Mouse (Mus musculus) embryonic facial prominence, embryonic 11.5 days (tissue): ENCODE measurements around the gene Zbtb25. TPM values are rescaled to one million over a fixed set of nuclear protein-coding genes. Genes with fewer than 3 reads are reported as not detected.

Source experiments
- ATAC-seq: fragments of 200-750 bp; cut with Nextera tagmentation; replicated peaks from 2 replicates; pipeline ENCODE4 v1.8.0; 2017; ENCODE audit warnings: low read depth; ENCODE audit not compliant: insufficient number of reproducible peaks, low FRiP score, low TSS enrichment
- DNase-seq: peaks from one replicate; pipeline ENCODE4 v3.0.0-alpha.2; 2015; ENCODE audit warnings: low spot score
- H3K27ac ChIP-seq: fragments of 300-500 bp; sonication (generic); replicated peaks from 2 replicates; pipeline ENCODE4 v1.5.1; 2014; ENCODE audit warnings: mild to moderate bottlenecking, low read depth, low read length, control low read depth
- H3K27me3 ChIP-seq: fragments of 300-500 bp; sonication (generic); 2 replicates; pipeline ENCODE4 v1.6.1; 2014; ENCODE audit warnings: mild to moderate bottlenecking, low read length, moderate library complexity, mixed read lengths; ENCODE audit not compliant: control insufficient read depth, insufficient read depth
- H3K36me3 ChIP-seq: fragments of 300-500 bp; sonication (generic); replicated peaks from 2 replicates; pipeline ENCODE4 v1.6.1; 2014; ENCODE audit warnings: low read depth, mild to moderate bottlenecking, low read length, moderate library complexity, mixed read lengths; ENCODE audit not compliant: control insufficient read depth, insufficient read depth
- H3K4me1 ChIP-seq: fragments of 300-500 bp; sonication (generic); 2 replicates; pipeline ENCODE4 v1.6.1; 2014; ENCODE audit warnings: low read length, mixed read lengths; ENCODE audit not compliant: control insufficient read depth, insufficient read depth
- H3K4me2 ChIP-seq: fragments of 300-500 bp; sonication (generic); 2 replicates; pipeline ENCODE4 v1.6.1; 2014; ENCODE audit warnings: low read depth, mild to moderate bottlenecking, control low read depth, low read length, moderate library complexity
- H3K4me3 ChIP-seq: fragments of 300-500 bp; sonication (generic); 2 replicates; pipeline ENCODE4 v1.5.1; 2014; ENCODE audit warnings: low read depth, low read length, control low read depth
- H3K9ac ChIP-seq: fragments of 300-500 bp; sonication (generic); replicated peaks from 2 replicates; pipeline ENCODE4 v1.6.1; 2014; ENCODE audit warnings: mild to moderate bottlenecking, control low read depth, low read length
- H3K9me3 ChIP-seq: fragments of 300-500 bp; sonication (generic); replicated peaks from 2 replicates; pipeline ENCODE4 v1.6.1; 2016; ENCODE audit warnings: mild to moderate bottlenecking, low read length, inconsistent platforms, mixed read lengths; ENCODE audit not compliant: control insufficient read depth
- WGBS: fragments of 180-500 bp; shearing (Covaris S2); extraction: QIAGEN DNeasy Blood & Tissue Kit; methylation state at CpG from one replicate; pipeline ENCODE4 v1.1.7; 2014; 5-methylcytosine and 5-hydroxymethylcytosine counted together
- polyA plus RNA-seq: library from polyadenylated mRNA; unstranded; fragments of >200 nt; fragmentation: Nextera tagmentation; extraction: Ambion mirVana; gene quantifications from 2 replicates; pipeline ENCODE4 v1.2.1, GENCODE M21; 2014

Zbtb25 gene
- polyA plus RNA-seq, 1 experiment from 2014 or later = 21.2 TPM

DNA sequence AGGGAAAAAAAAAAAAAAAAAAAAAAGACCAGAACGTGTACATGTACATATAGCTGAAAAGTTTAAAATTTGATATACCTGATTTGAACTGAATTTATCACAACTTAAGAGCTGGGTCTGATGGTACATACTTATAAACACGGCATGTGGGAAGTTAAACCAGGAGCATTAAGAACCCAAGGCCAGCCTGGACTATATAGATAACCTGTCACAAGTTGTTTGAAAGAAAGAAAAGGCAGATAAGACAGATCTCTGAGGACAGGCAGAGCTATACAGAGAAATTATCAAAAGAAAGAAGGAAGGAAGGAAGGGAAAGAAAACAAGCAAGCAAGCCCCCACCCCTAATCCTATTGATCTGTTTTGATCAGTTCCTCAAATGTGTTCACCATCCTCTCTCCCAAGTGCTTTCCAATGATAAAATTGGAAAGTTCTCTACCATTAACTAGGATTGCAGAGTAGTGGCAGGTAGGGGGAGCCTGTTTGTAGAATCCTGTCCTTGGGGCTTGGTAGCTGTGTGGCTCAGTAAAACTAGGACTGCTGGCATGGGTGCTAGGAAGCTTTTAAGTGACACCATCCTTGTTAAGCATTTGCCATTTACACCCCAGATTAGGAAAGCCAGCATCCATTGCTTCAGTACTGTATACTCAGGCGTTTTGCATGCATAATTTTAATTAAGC, 22.3 kb upstream of the Zbtb25 start:
- no peak for DNase-seq
- Histone ChIP-seq H3K9me3 (no peaks in the 10 kb centered on the region), H3K4me2 (no peak overlapping the region), H3K27me3 (no peaks in the 10 kb centered on the region), H3K9ac (no peak overlapping the region), H3K27ac (no peak overlapping the region), H3K36me3 (no peaks in the 10 kb centered on the region), H3K4me1 (no peaks in the 10 kb centered on the region), H3K4me3 (no peak overlapping the region)
- 76% methylated on average over 3 of the region's 3 CpGs for WGBS
- ATAC-seq = no peak

DNA sequence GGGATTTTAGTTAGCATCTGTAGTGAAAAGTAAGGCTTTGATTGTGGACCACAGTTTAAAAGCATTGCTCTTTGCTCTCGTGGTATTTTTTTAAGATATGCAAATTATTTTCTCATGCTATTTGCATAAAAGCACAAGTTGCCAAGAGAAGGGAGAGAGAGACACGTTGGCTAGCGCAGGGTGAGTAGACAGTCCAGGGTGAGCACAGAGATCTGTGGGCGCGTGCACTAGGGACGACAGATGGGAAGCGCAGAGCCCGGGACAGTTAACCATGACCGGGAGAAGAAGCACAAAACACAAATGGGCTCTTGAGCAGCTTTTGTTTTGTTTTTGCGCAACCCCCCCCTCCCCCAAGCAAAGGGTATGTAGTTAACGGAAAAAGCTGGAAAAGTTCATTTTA, 19.4 kb upstream of the Zbtb25 start:
- ATAC-seq = no peak
- H3K9me3 ChIP-seq = no peaks in the 10 kb centered on the region
- WGBS = 87% methylated on average over 11 of the region's 11 CpGs

DNA sequence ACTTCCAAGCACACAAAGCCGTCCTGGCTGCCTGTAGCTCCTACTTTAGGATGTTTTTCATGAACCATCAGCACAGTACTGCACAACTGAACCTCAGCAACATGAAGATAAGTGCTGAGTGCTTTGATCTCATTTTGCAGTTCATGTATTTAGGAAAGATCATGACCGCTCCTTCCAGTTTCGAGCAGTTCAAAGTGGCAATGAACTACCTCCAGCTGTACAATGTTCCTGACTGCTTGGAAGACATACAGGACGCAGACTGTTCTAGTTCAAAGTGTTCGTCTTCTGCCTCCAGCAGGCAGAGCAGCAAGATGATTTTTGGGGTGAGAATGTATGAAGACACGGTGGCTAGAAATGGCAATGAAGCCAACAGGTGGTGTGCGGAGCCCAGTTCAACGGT, 15.9 kb upstream of the Zbtb25 start:
- Histone ChIP-seq H3K4me2 (no peak overlapping the region), H3K27me3 (no peaks in the 10 kb centered on the region), H3K27ac (no peak overlapping the region), H3K36me3 (no peaks in the 10 kb centered on the region), H3K9ac (no peak overlapping the region), H3K4me1 (no peaks in the 10 kb centered on the region), H3K9me3 (no peaks in the 10 kb centered on the region), H3K4me3 (no peak overlapping the region)
- no peak for ATAC-seq
- WGBS = 92% methylated on average over 8 of the region's 8 CpGs
- no peak for DNase-seq

More for the DNA sequence above, 19.4 kb upstream of the Zbtb25 start:
- H3K27me3 ChIP-seq = no peaks in the 10 kb centered on the region
- H3K4me2 ChIP-seq = no peak overlapping the region
- H3K27ac ChIP-seq = no peak overlapping the region
- no peaks in the 10 kb centered on the region for H3K4me1 ChIP-seq
- H3K9ac ChIP-seq = no peak overlapping the region
- H3K4me3 ChIP-seq = no peak overlapping the region
- no peaks in the 10 kb centered on the region for H3K36me3 ChIP-seq
- no peak for DNase-seq

DNA sequence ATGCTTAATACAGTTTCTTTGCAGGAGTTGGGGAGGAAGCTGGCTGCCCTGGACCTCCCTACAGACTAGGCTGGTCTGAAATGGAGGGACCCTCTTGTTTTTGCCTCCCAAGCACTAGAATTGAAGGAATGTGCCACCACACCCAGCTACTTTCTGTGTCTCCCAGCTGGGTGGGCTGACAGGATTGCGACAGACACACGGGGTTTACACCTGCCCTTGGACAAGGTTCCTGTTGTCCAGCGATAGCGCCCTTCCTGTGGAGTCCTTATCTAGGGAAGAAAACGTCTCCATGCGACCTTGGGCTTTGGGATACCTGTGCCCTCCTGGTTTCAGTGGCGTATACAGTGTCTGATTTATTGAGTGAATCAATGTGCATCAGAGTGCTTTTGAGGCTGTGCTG, 10.7 kb upstream of the Zbtb25 start:
- no peak for DNase-seq
- H3K27me3 ChIP-seq = no peaks in the 10 kb centered on the region
- H3K4me2 ChIP-seq = no peak overlapping the region
- ATAC-seq = no peak
- no peak overlapping the region for H3K9ac ChIP-seq
- no peaks in the 10 kb centered on the region for H3K36me3 ChIP-seq
- no peaks in the 10 kb centered on the region for H3K9me3 ChIP-seq
- no peaks in the 10 kb centered on the region for H3K4me1 ChIP-seq
- H3K27ac ChIP-seq = no peak overlapping the region
- 86% methylated on average over 7 of the region's 7 CpGs for WGBS
- no peak overlapping the region for H3K4me3 ChIP-seq

DNA sequence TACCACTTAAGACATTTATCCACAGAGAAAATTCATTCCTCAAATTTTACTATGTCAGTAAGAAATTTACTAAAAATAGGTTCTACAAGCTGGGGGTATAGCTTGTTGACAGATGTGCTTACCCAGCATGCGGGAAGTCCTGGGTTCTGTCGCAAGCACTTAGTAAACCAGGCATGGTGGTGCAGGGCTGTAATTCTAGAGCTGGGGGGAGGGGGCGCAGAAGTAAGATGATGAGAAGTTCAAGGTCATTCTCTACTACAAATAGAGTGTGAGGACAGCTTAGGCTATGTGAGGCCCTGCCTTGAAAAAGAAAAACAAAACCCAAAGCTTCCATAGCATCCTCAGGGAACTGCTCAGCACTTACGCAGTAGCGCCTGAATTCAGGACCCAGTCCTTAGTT, 9.2 kb upstream of the Zbtb25 start:
- Histone ChIP-seq H3K36me3 (no peaks in the 10 kb centered on the region), H3K27me3 (no peaks in the 10 kb centered on the region), H3K9ac (no peak overlapping the region), H3K4me2 (no peak overlapping the region), H3K9me3 (no peaks in the 10 kb centered on the region), H3K27ac (no peak overlapping the region), H3K4me1 (no peaks in the 10 kb centered on the region), H3K4me3 (no peak overlapping the region)
- WGBS = 80% methylated on average over 5 of the region's 5 CpGs
- no peak for DNase-seq
- ATAC-seq = no peak

DNA sequence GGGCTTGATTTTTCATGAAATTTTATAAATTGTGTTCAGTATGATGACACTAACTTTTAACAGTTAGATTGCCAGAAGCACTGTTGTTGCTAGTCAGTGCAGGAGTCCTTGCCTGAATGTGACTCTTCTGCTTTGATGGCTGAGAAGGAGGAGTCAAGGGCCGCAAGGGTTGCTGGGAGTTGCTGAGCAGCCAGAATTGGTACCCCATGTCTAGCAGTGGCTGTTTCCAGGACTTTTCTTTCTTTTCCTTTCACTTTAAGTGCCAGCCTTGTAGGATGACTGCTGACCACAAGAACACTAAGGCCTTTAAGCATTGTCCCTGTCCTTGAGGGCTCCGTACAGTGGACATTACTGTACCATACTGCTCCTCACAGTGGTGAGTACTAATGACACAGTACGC, 8.3 kb upstream of the Zbtb25 start:
- H3K36me3 ChIP-seq = no peaks in the 10 kb centered on the region
- H3K4me3 ChIP-seq = no peak overlapping the region
- no peaks in the 10 kb centered on the region for H3K4me1 ChIP-seq
- DNase-seq (no peak), ATAC-seq (no peak)
- H3K9ac ChIP-seq = no peak overlapping the region
- H3K9me3 ChIP-seq = no peaks in the 10 kb centered on the region
- H3K27ac ChIP-seq = no peak overlapping the region
- H3K27me3 ChIP-seq = no peaks in the 10 kb centered on the region
- WGBS = 91% methylated on average over 3 of the region's 3 CpGs
- no peak overlapping the region for H3K4me2 ChIP-seq

DNA sequence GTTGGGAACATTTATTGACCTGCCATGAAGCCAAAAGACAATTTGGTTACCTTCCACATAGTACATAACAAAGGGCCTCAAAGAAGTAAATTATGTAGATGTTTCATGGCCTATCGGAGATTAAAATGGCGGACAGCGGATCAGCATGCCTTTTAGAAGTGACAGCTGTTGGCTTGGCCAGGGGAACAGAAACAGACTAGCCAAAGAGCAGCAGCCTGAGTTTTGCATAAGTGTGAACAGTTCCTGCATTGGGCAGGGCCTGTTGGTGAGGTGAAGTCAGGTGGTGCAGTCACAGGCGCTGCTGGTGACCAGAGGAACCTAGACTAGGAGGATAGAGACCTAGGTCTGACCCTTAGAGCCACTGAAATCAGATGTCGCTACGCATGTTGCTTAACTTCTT, 7.7 kb upstream of the Zbtb25 start:
- ATAC-seq = no peak

DNA sequence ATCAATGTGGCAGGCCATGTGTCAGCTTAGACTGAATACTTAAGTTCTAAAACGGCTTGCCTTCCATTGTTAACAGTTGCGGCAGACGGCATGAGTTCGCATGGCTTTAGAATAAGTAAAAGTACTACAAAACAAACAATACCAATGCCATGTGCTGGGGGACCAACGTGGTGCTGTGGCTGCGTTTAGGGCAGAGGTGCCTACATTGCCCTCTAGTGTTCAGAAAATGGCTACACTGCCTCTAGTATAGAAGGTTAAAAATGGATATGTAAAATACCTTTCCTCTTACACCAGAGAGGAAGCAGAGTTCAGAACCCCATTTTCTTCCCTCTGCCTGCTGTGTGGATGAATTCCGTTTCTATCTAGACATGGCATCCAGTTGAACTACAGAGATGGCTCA, 7.2 kb upstream of the Zbtb25 start:
- H3K27me3 ChIP-seq = no peaks in the 10 kb centered on the region
- H3K36me3 ChIP-seq = no peaks in the 10 kb centered on the region
- H3K9me3 ChIP-seq = no peaks in the 10 kb centered on the region
- WGBS = 57% methylated on average over 7 of the region's 7 CpGs
- no peak for ATAC-seq
- H3K9ac ChIP-seq = no peak overlapping the region
- H3K4me3 ChIP-seq = no peak overlapping the region
- H3K27ac ChIP-seq = no peak overlapping the region
- H3K4me2 ChIP-seq = no peak overlapping the region
- DNase-seq = peak; percentile 51
- no peaks in the 10 kb centered on the region for H3K4me1 ChIP-seq

More for the DNA sequence above, 7.7 kb upstream of the Zbtb25 start:
- no peaks in the 10 kb centered on the region for H3K4me1 ChIP-seq
- H3K36me3 ChIP-seq = no peaks in the 10 kb centered on the region
- H3K4me3 ChIP-seq = no peak overlapping the region
- 90% methylated on average over 6 of the region's 6 CpGs for WGBS
- DNase-seq = no peak
- no peak overlapping the region for H3K4me2 ChIP-seq
- H3K9me3 ChIP-seq = no peaks in the 10 kb centered on the region
- no peak overlapping the region for H3K9ac ChIP-seq
- no peaks in the 10 kb centered on the region for H3K27me3 ChIP-seq
- H3K27ac ChIP-seq = no peak overlapping the region
